Mouse (Mus musculus) urinary bladder, postnatal 14 days (tissue): ENCODE results near the gene Ankrd65.

Experiments used
- DNase-seq: peaks from one replicate; pipeline ENCODE4 v3.0.0; 2021; ENCODE audit warnings: low spot score

The Ankrd65 gene

GRCm38 (mm10) chr4:155847591-155848352 lies 57.5 kb downstream of the Ankrd65 start:
- peak; percentile 57 for DNase-seq

GRCm38 (mm10) chr4:155848434-155849095 lies 58.3 kb downstream of the Ankrd65 start:
- no peak for DNase-seq
